Mouse (Mus musculus) activated CD4-positive, CD25-positive, alpha-beta regulatory T cell (primary cell): ENCODE measurements around the gene Uimc1. TPM values are rescaled to one million over a fixed set of nuclear protein-coding genes. Genes with fewer than 3 reads are reported as not detected.

ENCODE experiments used
- polyA plus RNA-seq, 2 experiments: library from polyadenylated mRNA; unstranded; fragments of 100-300 nt; shearing (Covaris generic); gene quantifications; one replicate each; pipeline ENCODE4 v1.2.1; 2017

The Uimc1 gene
- 10 to 100 TPM; 55.3 to 68.8 TPM for polyA plus RNA-seq

GRCm38 (mm10) chr13:55099726-55100478, at the start of gene Uimc1:
Uimc1 (minus strand) TSS chr13:55100300.

DNA sequence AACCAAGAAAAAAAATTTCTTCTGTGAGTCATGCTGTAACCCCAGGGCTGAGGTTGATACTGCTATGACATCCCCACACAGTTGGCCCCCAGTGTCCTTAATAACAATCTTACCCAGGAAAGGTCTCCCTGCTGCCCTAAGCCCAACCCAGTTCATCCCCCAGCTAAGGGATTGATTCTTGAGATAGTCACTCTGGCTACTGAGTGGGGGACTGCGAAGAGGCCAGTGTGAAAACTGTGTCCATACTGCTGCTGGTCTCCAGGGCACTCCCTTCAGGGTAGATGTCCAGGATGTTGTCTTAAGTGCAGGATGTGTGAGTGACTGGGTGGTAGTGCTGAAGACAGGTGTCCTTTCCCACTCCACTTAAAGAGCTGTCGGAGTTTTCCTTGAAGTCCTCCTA, 33.3 kb upstream of the Uimc1 start, which contains the start of gene Gm17617:
Gm17617 (minus strand) TSS at position 101 of the 400 bp plus-strand sequence.

DNA sequence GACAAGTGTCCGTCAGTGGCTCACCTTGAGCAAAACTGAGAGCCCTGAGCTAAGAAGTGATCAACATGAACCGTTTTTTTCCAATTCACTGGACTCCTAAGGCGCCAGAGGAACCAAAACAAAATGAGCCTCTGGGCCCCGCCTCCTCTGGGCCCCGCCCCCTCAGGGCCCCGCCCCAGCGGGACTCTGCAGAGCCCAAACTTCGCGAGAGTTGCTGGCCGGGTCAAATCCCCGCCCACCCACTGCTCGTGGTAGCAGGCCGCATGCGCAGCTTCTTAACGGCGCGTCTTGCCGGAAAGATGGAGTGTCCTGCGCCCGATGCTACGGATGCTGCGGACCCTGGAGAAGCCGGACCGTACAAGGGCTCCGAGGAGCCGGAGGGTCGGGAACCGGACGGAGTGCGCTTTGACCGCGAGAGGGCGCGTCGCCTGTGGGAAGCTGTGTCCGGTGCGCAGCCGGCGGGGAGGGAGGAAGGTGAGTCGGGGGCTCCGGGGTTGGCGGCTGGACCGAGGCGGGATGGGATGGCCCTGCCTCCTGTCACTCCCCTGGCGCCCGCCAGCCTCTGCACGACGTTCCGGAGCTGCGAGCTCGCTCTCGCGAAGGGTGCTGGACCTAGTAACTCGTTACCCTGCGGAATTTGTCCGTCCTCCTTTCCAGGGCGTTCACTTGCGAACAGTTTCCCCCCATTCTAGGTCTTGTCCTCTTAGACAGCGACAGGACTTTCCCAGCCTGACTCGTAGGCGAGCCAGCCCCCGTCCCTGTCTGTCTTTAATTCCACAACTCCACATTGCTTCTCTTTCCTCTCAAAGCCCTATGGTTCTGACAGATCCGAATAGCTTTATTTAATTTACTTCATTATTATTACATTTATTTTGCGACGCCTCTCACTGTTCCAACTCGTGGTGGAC, 5.2 kb upstream of the Uimc1 start, which contains the start of gene Zfp346:
Zfp346 (plus strand) TSS at position 267 of the 908 bp plus-strand sequence.

DNA sequence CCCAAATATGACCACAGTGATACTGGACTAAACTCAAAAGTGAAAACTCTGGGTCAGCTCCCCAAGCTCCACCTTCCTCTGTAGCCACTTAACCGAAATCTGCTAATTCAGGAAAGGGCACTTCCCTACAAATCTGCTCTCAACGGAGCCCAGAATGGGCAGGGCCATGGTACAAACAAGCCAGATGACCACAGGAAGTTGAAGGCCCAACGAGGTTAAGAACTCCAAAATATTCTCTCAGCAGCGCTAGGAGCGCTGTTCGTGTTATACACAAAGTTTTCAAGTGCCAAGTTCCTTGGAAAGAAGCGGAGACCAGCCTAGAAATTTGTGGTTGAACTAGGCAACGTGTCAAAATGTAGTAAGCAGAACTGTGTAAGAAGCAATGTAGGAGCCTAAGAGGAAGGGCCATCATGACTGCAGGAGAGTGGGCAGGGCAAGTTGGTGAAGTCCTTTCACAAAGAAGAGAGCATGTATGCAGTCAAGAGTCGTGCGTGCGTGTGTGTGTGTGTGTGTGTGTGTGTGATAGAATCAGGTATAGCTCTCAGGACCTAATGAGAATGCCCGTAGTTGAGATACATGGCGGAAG, 78.8 kb downstream of the Uimc1 start, which contains the start of gene Hk3:
Hk3 (minus strand) TSS at position 192 of the 586 bp plus-strand sequence.

Other genes starting within 250 kb of the Uimc1 start
- under 1 TPM; 0.10 to 0.43 TPM for gene Unc5a, start 150.9 kb downstream of the Uimc1 start, polyA plus RNA-seq
- 1 to 10 TPM in 1 of 2 experiments, under 1 TPM in 1; 0.37 to 1.9 TPM for gene Hk3, start 78.9 kb downstream of the Uimc1 start, polyA plus RNA-seq
- 10 to 100 TPM; 24.1 to 25.4 TPM for gene Zfp346, start 5.0 kb upstream of the Uimc1 start, polyA plus RNA-seq
- not detected for gene Gm17617, start 33.2 kb upstream of the Uimc1 start, polyA plus RNA-seq
- not detected for gene Fgfr4, start 52.3 kb upstream of the Uimc1 start, polyA plus RNA-seq
- gene Nsd1, start 109.5 kb upstream of the Uimc1 start, polyA plus RNA-seq, result 10 to 100 TPM; 74.9 to 80.4 TPM
- 100 to 1,000 TPM; 419 to 452 TPM for gene Prelid1, start 220.2 kb upstream of the Uimc1 start, polyA plus RNA-seq
- 100 to 1,000 TPM; 121 to 134 TPM for gene Rab24, start 221.6 kb upstream of the Uimc1 start, polyA plus RNA-seq
- gene Mxd3, start 229.5 kb upstream of the Uimc1 start, polyA plus RNA-seq, result 10 to 100 TPM in 1 of 2 experiments, 1 to 10 TPM in 1; 6.7 to 11.3 TPM